Mouse (Mus musculus) ES-Bruce4 (cell line): ENCODE data around the gene Dlst.

Source experiments
- CTCF ChIP-seq: IDR thresholded peaks from one replicate; pipeline ENCODE4 v1.8.1; 2011; ENCODE audit warnings: low read depth, low read length
- POLR2A ChIP-seq: IDR thresholded peaks from one replicate; pipeline ENCODE4 v1.8.1; 2011; ENCODE audit warnings: low read length; ENCODE audit not compliant: insufficient read depth

GRCm38 (mm10) chr12:85129426-85129978 lies 18.9 kb downstream of the Dlst start:
- no peak for TF ChIP-seq POLR2A
- no peak for TF ChIP-seq CTCF
